Mouse (Mus musculus) lung, postnatal 0 days (tissue): ENCODE data around the gene Cadm2. TPM values are rescaled to one million over a fixed set of nuclear protein-coding genes. Genes with fewer than 3 reads are reported as not detected.

Source experiments
- ATAC-seq: fragments of 200-750 bp; cut with Nextera tagmentation; 2 replicates; pipeline ENCODE4 v1.8.0; 2017; ENCODE audit warnings: moderate library complexity
- DNase-seq: peaks from one replicate; pipeline ENCODE4 v3.0.0-alpha.2; 2016; ENCODE audit warnings: low spot score
- H3K27ac ChIP-seq: fragments of 300-500 bp; sonication (generic); 2 replicates; pipeline ENCODE4 v1.5.1; 2014; ENCODE audit warnings: antibody characterized with exemption, mild to moderate bottlenecking, low read length, mixed read lengths
- H3K27me3 ChIP-seq: fragments of 300-500 bp; sonication (generic); replicated peaks from 2 replicates; pipeline ENCODE4 v1.6.1; 2014; ENCODE audit warnings: low read length, mixed read lengths; ENCODE audit not compliant: insufficient read depth
- H3K36me3 ChIP-seq: fragments of 300-500 bp; sonication (generic); 2 replicates; pipeline ENCODE4 v1.6.1; 2014; ENCODE audit warnings: low read length, mixed read lengths; ENCODE audit not compliant: insufficient read depth
- H3K4me1 ChIP-seq: fragments of 300-500 bp; sonication (generic); 2 replicates; pipeline ENCODE4 v1.6.1; 2014; ENCODE audit warnings: antibody characterized with exemption, low read depth, low read length, mixed read lengths; ENCODE audit not compliant: insufficient read depth
- H3K4me2 ChIP-seq: fragments of 300-500 bp; sonication (generic); replicated peaks from 2 replicates; pipeline ENCODE4 v1.6.1; 2014; ENCODE audit warnings: low read depth, mild to moderate bottlenecking, low read length, moderate library complexity, mixed read lengths
- H3K4me3 ChIP-seq: fragments of 300-500 bp; sonication (generic); 2 replicates; pipeline ENCODE4 v1.5.1; 2014; ENCODE audit warnings: low read depth, low read length
- H3K9ac ChIP-seq: fragments of 300-500 bp; sonication (generic); replicated peaks from 2 replicates; pipeline ENCODE4 v1.6.1; 2014; ENCODE audit warnings: low read depth, mild to moderate bottlenecking
- H3K9me3 ChIP-seq: fragments of 300-500 bp; sonication (generic); 2 replicates; pipeline ENCODE4 v1.6.1; 2016; ENCODE audit warnings: low read length, mixed read lengths
- CTCF ChIP-seq: IDR thresholded peaks from 2 replicates; pipeline ENCODE4 v1.5.1; 2016; ENCODE audit warnings: antibody characterized with exemption, mild to moderate bottlenecking
- EP300 ChIP-seq: IDR thresholded peaks from 2 replicates; pipeline ENCODE4 v1.6.1; 2016; ENCODE audit warnings: antibody characterized with exemption, mild to moderate bottlenecking, control low read depth
- WGBS: fragments of 180-500 bp; shearing (Covaris S2); extraction: QIAGEN DNeasy Blood & Tissue Kit; methylation state at CpG from one replicate; pipeline ENCODE4 v1.1.7; 2014; 5-methylcytosine and 5-hydroxymethylcytosine counted together
- polyA plus RNA-seq: library from polyadenylated mRNA; unstranded; fragments of >200 nt; fragmentation: Nextera tagmentation; extraction: Ambion mirVana; gene quantifications from 2 replicates; pipeline ENCODE4 v1.2.1, GENCODE M21; 2015

The Cadm2 gene
- polyA plus RNA-seq, 1 experiment from 2014 or later, result 0.24 TPM

- Histone ChIP-seq H3K4me3 (no peak overlapping the region), H3K9me3 (no peaks in the 10 kb centered on the region), H3K36me3 (no peaks in the 10 kb centered on the region), H3K27me3 (no peaks in the 10 kb centered on the region), H3K9ac (no peak overlapping the region), H3K4me1 (no peaks in the 10 kb centered on the region), H3K27ac (no peak overlapping the region), H3K4me2 (no peak overlapping the region)
- no peak for DNase-seq
- TF ChIP-seq EP300, result no peak
- TF ChIP-seq CTCF, result no peak
- 53% methylated on average over 1 of the region's 1 CpGs for WGBS
- no peak for ATAC-seq
Observed at GRCm38 (mm10) chr16:67425371-67425770, 195.3 kb downstream of the Cadm2 start.

DNA sequence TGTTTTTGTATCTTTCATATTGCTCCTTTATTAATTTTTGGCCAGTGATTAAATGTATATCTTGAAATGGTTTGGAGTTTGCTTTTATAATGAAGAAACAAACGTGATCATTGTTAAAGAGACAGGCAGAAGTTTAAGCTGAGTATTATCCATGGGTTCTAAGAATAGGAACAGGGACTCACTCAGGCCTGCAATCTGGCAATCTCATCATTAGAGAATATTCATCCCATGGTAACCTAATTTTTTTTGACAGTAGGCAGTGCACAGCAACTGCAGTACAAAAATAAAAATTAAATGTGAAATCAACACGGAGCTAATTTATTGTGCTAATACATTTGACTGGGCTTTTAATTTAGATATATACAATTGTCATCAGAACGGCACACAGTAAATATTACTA lies 209.8 kb downstream of the Cadm2 start:
- H3K4me2 ChIP-seq, result no peak overlapping the region
- H3K36me3 ChIP-seq, result no peaks in the 10 kb centered on the region
- no peak for DNase-seq
- H3K27me3 ChIP-seq, result no peaks in the 10 kb centered on the region
- H3K4me1 ChIP-seq, result no peaks in the 10 kb centered on the region
- H3K4me3 ChIP-seq, result no peak overlapping the region
- H3K9me3 ChIP-seq, result no peaks in the 10 kb centered on the region
- no peak for ATAC-seq
- no peak overlapping the region for H3K27ac ChIP-seq
- WGBS, result 60% methylated on average over 3 of the region's 3 CpGs
- no peak for TF ChIP-seq CTCF
- TF ChIP-seq EP300, result no peak
- H3K9ac ChIP-seq, result no peak overlapping the region

DNA sequence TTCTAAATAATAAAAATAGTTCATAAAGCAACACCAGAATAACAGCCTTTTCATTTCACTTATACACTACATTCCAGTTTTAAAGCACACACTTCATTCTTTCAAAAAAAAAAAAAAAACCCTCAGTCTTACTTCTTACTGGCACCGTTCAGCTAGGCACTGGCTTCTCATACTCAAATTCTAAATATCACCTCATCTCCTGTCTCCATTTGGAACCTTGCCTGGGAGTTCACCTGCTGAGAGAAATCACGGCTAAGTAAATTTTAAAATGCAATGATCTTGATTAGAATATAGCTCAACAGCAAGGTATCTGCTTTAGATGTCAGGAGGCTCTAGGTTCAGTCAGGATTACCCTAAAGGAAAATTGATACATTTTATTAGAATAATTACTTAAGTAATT lies 210.2 kb downstream of the Cadm2 start:
- WGBS, result 56% methylated on average over 2 of the region's 2 CpGs
- ATAC-seq (no peak), DNase-seq (no peak)
- Histone ChIP-seq H3K9me3 (no peaks in the 10 kb centered on the region), H3K4me1 (no peaks in the 10 kb centered on the region), H3K36me3 (no peaks in the 10 kb centered on the region), H3K4me3 (no peak overlapping the region), H3K4me2 (no peak overlapping the region), H3K9ac (no peak overlapping the region), H3K27me3 (no peaks in the 10 kb centered on the region), H3K27ac (no peak overlapping the region)
- TF ChIP-seq CTCF (no peak), EP300 (no peak)

- no peaks in the 10 kb centered on the region for H3K27me3 ChIP-seq
- no peak overlapping the region for H3K4me3 ChIP-seq
- ATAC-seq (no peak), DNase-seq (no peak)
- TF ChIP-seq EP300 (no peak), CTCF (no peak)
- no peaks in the 10 kb centered on the region for H3K36me3 ChIP-seq
- no peak overlapping the region for H3K9ac ChIP-seq
- H3K4me1 ChIP-seq, result no peaks in the 10 kb centered on the region
- 60% methylated on average over 2 of the region's 2 CpGs for WGBS
- no peak overlapping the region for H3K4me2 ChIP-seq
- no peaks in the 10 kb centered on the region for H3K9me3 ChIP-seq
- no peak overlapping the region for H3K27ac ChIP-seq
Observed at GRCm38 (mm10) chr16:67367745-67368144, 253.0 kb downstream of the Cadm2 start.

- ATAC-seq (no peak), DNase-seq (no peak)
- TF ChIP-seq CTCF (no peak), EP300 (no peak)
- H3K4me3 ChIP-seq, result no peak overlapping the region
- H3K27ac ChIP-seq, result no peak overlapping the region
- no peaks in the 10 kb centered on the region for H3K27me3 ChIP-seq
- no peak overlapping the region for H3K9ac ChIP-seq
- no peaks in the 10 kb centered on the region for H3K36me3 ChIP-seq
- H3K9me3 ChIP-seq, result no peaks in the 10 kb centered on the region
- WGBS, result 75% methylated on average over 5 of the region's 5 CpGs
- no peaks in the 10 kb centered on the region for H3K4me1 ChIP-seq
- no peak overlapping the region for H3K4me2 ChIP-seq
Observed at GRCm38 (mm10) chr16:67348011-67348410, 272.7 kb downstream of the Cadm2 start.

GRCm38 (mm10) chr16:67347561-67347960 lies 273.1 kb downstream of the Cadm2 start:
- H3K27ac ChIP-seq, result no peak overlapping the region
- H3K36me3 ChIP-seq, result no peaks in the 10 kb centered on the region
- H3K4me2 ChIP-seq, result no peak overlapping the region
- H3K27me3 ChIP-seq, result no peaks in the 10 kb centered on the region
- TF ChIP-seq EP300 (no peak), CTCF (no peak)
- H3K4me3 ChIP-seq, result no peak overlapping the region
- no peak for DNase-seq
- no peak overlapping the region for H3K9ac ChIP-seq
- no peak for ATAC-seq
- no peaks in the 10 kb centered on the region for H3K9me3 ChIP-seq
- H3K4me1 ChIP-seq, result no peaks in the 10 kb centered on the region

DNA sequence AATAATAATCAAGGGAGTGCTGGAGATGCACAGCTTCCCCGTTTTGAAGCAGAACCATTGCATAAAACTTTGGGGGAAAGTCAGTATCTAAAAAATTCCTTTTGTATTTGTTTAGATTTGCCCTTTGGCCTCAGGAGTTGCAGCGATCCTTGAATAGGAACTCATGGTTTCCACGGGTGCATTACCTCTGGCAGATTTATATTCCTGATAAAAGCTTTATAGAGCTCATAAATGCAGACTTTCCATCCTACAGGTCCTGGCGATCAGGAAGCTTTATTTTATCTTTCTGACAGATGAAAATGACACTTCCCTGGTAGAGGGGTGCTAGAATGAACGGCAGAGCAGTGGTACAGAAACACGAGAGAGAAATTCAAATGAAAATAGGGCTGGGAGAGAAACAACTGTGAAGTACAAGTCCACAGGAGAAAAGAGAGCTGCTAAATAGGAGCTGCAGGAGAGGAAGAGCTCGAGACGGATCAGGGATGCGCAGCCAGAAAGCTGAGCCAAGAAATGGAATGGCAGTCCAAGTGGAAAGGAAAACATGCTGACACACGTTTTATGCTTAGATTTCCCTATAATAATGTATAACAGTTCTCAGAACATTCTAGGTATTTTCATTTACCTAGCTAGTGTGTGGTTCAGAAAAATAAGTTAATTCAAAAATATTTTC lies 274.0 kb downstream of the Cadm2 start:
- 43% methylated on average over 10 of the region's 10 CpGs for WGBS
- H3K27ac ChIP-seq, result no peak overlapping the region
- no peak overlapping the region for H3K4me2 ChIP-seq
- no peak overlapping the region for H3K4me3 ChIP-seq
- no peaks in the 10 kb centered on the region for H3K27me3 ChIP-seq
- H3K36me3 ChIP-seq, result no peaks in the 10 kb centered on the region
- no peak overlapping the region for H3K9ac ChIP-seq
- H3K9me3 ChIP-seq, result no peaks in the 10 kb centered on the region
- no peaks in the 10 kb centered on the region for H3K4me1 ChIP-seq
- ATAC-seq (no peak), DNase-seq (no peak)
- TF ChIP-seq EP300 (no peak), CTCF (no peak)
